Mouse (Mus musculus) E14TG2a.4 (cell line): ENCODE data around the gene Atl3.

Experiments
- H3K27me3 ChIP-seq: 2 replicates; pipeline ENCODE4 v1.6.1; 2014; ENCODE audit warnings: low read length, control low read depth; ENCODE audit not compliant: insufficient read depth
- H3K36me3 ChIP-seq: 2 replicates; pipeline ENCODE4 v1.6.1; 2014; ENCODE audit warnings: low read length, control low read depth; ENCODE audit not compliant: insufficient read depth
- H3K4me1 ChIP-seq: replicated peaks from 2 replicates; pipeline ENCODE4 v1.6.1; 2014; ENCODE audit warnings: low read depth, low read length, control low read depth
- H3K4me3 ChIP-seq: replicated peaks from 2 replicates; pipeline ENCODE4 v1.5.1; 2014; ENCODE audit warnings: mild to moderate bottlenecking, low read length
- H3K9me3 ChIP-seq: 2 replicates; pipeline ENCODE4 v1.6.1; 2014; ENCODE audit warnings: low read length, control low read depth
- CTCF ChIP-seq: conservative IDR thresholded peaks from 2 replicates; pipeline ENCODE4 v1.5.1; 2014; ENCODE audit warnings: low read length
- NANOG ChIP-seq: IDR thresholded peaks from 2 replicates; pipeline ENCODE4 v1.6.1; 2014; ENCODE audit warnings: borderline replicate concordance, low read length, mixed read lengths
- POU5F1 ChIP-seq: IDR thresholded peaks from 2 replicates; pipeline ENCODE4 v1.6.1; 2014; ENCODE audit warnings: low read length, borderline replicate concordance

Atl3 gene

DNA sequence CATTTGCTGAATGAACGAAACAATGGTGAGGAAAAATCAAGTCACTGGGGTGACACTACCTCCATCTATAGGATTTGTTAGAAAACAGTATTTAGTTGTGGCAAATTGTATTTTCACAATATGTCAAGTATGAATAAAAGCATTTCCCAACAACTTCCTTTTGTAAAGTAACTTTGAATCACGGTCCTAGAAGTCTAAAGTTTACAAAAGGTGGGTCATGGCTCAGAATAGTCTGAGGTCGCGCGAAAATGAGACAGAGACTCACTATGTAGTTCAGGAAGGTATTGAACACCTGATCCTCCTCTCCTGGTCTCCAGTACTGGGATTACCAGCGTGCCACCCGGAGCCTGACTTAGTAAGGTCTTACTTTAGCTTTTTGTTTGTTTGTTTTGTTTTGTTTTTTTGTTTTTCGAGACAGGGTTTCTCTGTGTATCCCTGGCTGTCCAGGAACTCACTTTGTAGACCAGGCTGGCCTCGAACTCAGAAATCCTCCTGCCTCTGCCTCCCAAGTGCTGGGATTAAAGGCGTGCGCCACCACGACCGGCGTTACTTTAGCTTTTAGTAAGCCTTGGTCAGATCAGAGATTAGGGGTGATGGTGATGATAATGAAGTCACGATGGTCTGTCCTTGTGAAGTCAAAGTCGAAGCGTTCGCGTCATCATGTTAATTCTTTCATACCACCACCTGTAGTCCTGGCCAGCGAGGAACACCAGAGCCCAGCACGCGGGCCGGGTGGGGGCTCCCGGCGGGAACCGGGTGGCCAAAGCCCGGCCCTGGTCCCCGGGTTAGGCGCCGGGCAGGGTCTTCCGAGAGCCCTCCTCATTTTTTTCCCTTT lies at the start of gene Atl3:
Gene Atl3 (plus strand): TSS at position 689 of the 835 bp plus-strand sequence.
- no peaks in the 10 kb centered on the region for H3K27me3 ChIP-seq

DNA sequence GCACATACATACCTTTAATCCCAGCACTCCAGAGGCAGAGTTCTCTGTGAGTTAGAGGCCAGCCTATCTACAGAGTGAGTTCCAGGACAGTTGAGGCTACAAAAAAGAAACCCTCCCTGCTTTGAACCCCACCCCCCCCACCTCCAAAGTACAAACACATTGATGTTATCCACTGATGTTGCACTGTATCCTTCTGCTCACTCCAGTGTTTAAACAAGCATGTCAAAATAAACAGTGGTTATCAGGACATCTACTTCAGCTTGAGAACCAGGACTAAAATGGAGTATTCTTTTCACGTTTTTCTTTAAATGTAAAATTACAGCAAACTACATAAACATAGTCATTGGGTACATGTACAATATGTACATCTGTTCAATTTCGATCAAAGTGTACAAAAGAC lies 48.7 kb upstream of the Atl3 start:
- Histone ChIP-seq H3K27me3 (no peaks in the 10 kb centered on the region), H3K36me3 (peaks cover 4% of the 10 kb centered on the region; the same call in 1 of the 2 replicates)
- TF ChIP-seq CTCF (no peak), POU5F1 (no peak), NANOG (no peak)

More for the DNA sequence above, at the start of gene Atl3:
- peaks cover 3% of the 10 kb centered on the region; the same call in 1 of the 2 replicates for H3K36me3 ChIP-seq
- peaks cover 43% of the 10 kb centered on the region for H3K4me1 ChIP-seq
- no peaks in the 10 kb centered on the region for H3K9me3 ChIP-seq
- no peak for TF ChIP-seq POU5F1
- TF ChIP-seq NANOG = no peak
- TF ChIP-seq CTCF = no peak
- H3K4me3 ChIP-seq = peak within 1 kb of the TSS; percentile 93

DNA sequence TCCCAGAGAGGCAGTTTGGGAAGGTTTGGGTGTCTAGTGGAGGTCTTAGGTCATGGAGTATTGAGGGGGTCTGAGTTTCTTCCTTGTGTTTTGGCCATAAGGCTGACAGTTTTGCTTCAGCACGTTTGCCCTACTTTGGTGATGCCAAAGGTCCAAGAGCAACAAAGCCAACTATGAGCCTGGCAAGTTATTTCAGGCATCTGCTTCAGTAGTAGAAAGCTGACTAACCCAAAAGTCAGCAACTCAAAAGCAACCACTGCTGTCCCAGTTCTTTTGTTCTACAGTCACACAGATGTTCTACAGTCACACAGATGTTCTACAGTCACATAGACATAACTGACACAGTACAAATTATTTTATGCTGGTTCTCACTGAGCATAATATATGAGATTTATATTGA lies 48.2 kb upstream of the Atl3 start:
- H3K27me3 ChIP-seq = no peaks in the 10 kb centered on the region
- no peak for TF ChIP-seq CTCF
- no peak for TF ChIP-seq NANOG
- TF ChIP-seq POU5F1 = no peak
- peaks cover 11% of the 10 kb centered on the region for H3K4me1 ChIP-seq
- no peak overlapping the region for H3K4me3 ChIP-seq
- no peaks in the 10 kb centered on the region for H3K9me3 ChIP-seq
- H3K36me3 ChIP-seq = peaks cover 2% of the 10 kb centered on the region; the same call in 1 of the 2 replicates

More for the DNA sequence above, 48.7 kb upstream of the Atl3 start:
- no peak overlapping the region for H3K4me3 ChIP-seq
- no peaks in the 10 kb centered on the region for H3K9me3 ChIP-seq
- peaks cover 12% of the 10 kb centered on the region for H3K4me1 ChIP-seq

DNA sequence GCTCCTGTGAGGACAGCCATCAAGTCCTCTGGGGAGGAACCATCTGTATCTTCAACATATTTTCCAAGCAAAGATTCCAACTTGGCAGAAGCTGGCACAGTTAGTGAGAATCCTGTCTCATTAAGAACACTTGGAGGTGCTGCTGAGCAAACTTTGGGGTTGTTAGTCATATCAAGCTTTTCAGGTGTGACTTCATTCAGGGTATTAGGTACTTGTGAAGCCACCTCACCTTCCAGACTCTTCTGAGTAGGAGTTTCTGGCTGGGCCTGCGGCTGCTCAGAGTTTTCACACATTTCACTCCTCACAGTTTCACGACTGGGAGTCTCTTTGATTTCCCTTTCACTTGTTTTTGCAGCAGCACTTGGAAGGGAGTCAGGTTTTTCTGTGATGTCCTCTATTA lies 37.0 kb upstream of the Atl3 start:
- Histone ChIP-seq H3K9me3 (no peaks in the 10 kb centered on the region), H3K4me1 (peaks cover 9% of the 10 kb centered on the region), H3K4me3 (no peak overlapping the region), H3K27me3 (no peaks in the 10 kb centered on the region), H3K36me3 (peaks cover 32% of the 10 kb centered on the region)
- no peak for TF ChIP-seq CTCF
- TF ChIP-seq NANOG = no peak
- no peak for TF ChIP-seq POU5F1

DNA sequence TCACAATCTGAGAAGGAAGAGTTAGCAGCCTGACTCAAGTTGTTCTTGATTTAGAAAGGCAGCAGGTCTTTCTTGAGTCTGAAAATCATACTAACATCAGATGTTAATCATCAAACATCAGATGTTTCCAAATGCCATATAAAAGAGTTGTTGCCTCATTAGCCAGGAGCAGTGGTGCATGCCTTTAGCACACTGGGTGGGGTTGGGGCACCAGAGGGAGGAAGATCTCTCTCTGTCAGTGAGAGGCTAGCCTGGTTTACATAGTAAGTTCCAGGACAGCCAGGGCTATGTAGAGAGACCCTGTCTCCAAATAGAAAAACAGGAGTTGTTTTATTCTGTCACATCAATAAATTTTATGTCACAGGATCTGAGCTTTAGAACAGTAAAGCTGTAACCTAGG lies 34.9 kb upstream of the Atl3 start:
- peaks cover 37% of the 10 kb centered on the region for H3K36me3 ChIP-seq
- peaks cover 3% of the 10 kb centered on the region; the same call in 1 of the 2 replicates for H3K9me3 ChIP-seq
- H3K4me3 ChIP-seq = no peak overlapping the region
- H3K4me1 ChIP-seq = peaks cover 9% of the 10 kb centered on the region
- TF ChIP-seq NANOG (no peak), CTCF (no peak), POU5F1 (no peak)
- H3K27me3 ChIP-seq = no peaks in the 10 kb centered on the region

DNA sequence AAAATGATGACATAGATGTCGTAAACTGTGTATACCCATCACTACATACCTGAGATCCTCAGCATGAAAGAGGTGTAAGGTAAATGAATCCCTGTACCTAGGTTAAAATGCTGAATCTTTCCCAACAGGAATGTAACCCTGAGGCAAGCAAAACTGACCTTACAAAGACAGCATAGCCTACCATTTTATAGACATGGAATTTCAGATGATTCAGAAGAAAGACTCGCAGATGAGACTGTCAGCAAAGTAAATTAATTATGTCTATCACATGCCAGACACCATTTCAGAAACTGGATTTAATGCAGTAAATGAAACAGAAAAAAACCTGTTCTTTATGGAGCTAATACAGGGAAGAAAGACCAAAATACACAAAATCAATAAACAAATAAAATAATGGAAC lies 34.5 kb upstream of the Atl3 start:
- peaks cover 9% of the 10 kb centered on the region for H3K4me1 ChIP-seq
- TF ChIP-seq NANOG = no peak
- peaks cover 3% of the 10 kb centered on the region; the same call in 1 of the 2 replicates for H3K9me3 ChIP-seq
- no peak overlapping the region for H3K4me3 ChIP-seq
- H3K36me3 ChIP-seq = peaks cover 37% of the 10 kb centered on the region
- no peaks in the 10 kb centered on the region for H3K27me3 ChIP-seq

DNA sequence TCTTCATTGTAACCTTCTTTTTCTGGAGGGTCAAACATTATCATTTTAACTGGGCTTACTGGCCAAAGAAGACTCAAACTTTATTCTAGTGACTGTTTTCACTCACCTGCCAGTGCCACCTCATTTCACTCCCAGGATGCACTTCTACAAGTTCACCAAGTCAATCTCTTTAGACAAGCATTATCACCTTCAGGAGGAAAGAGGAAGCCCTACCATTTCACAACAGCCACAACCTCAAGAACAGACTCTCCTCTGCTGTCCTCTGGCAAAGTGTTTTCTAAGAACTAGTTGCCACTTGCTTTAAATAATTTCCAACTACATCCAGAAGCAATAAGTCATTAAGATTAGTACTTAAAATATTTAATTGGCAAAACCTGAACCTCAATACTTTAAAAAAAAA lies 25.9 kb upstream of the Atl3 start:
- Histone ChIP-seq H3K36me3 (peaks cover 41% of the 10 kb centered on the region), H3K4me3 (no peak overlapping the region), H3K4me1 (no peaks in the 10 kb centered on the region), H3K27me3 (no peaks in the 10 kb centered on the region), H3K9me3 (no peaks in the 10 kb centered on the region)
- no peak for TF ChIP-seq POU5F1
- TF ChIP-seq NANOG = no peak

DNA sequence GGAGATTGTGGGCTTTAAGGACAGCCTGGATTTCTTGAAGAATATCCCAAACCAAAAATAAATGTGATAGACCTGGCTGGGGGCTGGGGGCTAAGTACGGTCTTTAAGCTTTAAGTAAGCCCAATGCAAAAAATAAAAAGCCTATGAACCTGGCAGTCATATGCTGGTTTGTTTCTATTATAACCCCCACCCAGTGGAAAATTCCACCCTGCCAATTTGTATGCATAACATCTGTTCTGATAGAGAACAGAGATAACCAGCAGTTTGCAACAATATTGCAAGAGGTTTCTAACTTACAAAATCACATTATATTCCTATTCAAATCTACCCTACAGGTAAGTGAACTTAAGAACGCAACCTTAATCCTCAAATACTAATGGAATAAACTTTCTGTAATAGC lies 23.2 kb upstream of the Atl3 start:
- no peaks in the 10 kb centered on the region for H3K4me1 ChIP-seq
- H3K4me3 ChIP-seq = no peak overlapping the region
- peaks cover 54% of the 10 kb centered on the region for H3K36me3 ChIP-seq
- no peaks in the 10 kb centered on the region for H3K9me3 ChIP-seq
- no peaks in the 10 kb centered on the region for H3K27me3 ChIP-seq
- TF ChIP-seq POU5F1 (no peak), CTCF (no peak), NANOG (no peak)
